Mouse (Mus musculus) olfactory bulb, adult 2 months (tissue): Measurements from ENCODE around the gene Ets1.

Experiments
- CTCF ChIP-seq: fragments of 200-500 bp; IDR thresholded peaks from 2 replicates; pipeline ENCODE4 v1.5.1; 2012; ENCODE audit warnings: low read depth, mild to moderate bottlenecking, low read length, moderate library complexity; ENCODE audit not compliant: insufficient read depth
- POLR2A ChIP-seq: fragments of 200-500 bp; IDR thresholded peaks from 2 replicates; pipeline ENCODE4 v1.6.1; 2012; ENCODE audit warnings: mild to moderate bottlenecking, low read depth, low read length, moderate library complexity; ENCODE audit not compliant: insufficient read depth

GRCm38 (mm10) chr9:32728306-32728705, 92.3 kb downstream of the Ets1 start:
- TF ChIP-seq CTCF (no peak), POLR2A (no peak)
